Mouse (Mus musculus) C2C12 (cell line): ENCODE data around the gene Ccr4. TPM values are rescaled to one million over a fixed set of nuclear protein-coding genes. Genes with fewer than 3 reads are reported as not detected.

ENCODE experiments used
- H3K27me3 ChIP-seq: one replicate; pipeline ENCODE4 v1.6.1; 2011; ENCODE audit not compliant: control insufficient read depth, insufficient read depth, insufficient read length
- H3K36me3 ChIP-seq: one replicate; pipeline ENCODE4 v1.6.1; 2011; ENCODE audit not compliant: control insufficient read depth, insufficient read depth
- H3K4me3 ChIP-seq: one replicate; pipeline ENCODE4 v1.5.1; 2011; ENCODE audit warnings: mild to moderate bottlenecking, control low read depth; ENCODE audit not compliant: poor library complexity, insufficient read depth, severe bottlenecking
- H3K79me2 ChIP-seq: one replicate; pipeline ENCODE4 v1.6.1; 2011; ENCODE audit not compliant: control insufficient read depth, insufficient read depth
- H3K79me3 ChIP-seq: one replicate; pipeline ENCODE4 v1.6.1; 2011; ENCODE audit warnings: low read depth, control low read depth
- H3ac ChIP-seq: one replicate; pipeline ENCODE3; 2011; ENCODE audit warnings: low read depth; ENCODE audit not compliant: control insufficient read depth, insufficient read length
- CEBPB ChIP-seq: IDR thresholded peaks from one replicate; pipeline ENCODE4 v1.6.1; 2011; ENCODE audit warnings: low read depth, mild to moderate bottlenecking, control low read depth, moderate library complexity
- CTCF ChIP-seq: IDR thresholded peaks from one replicate; pipeline ENCODE4 v1.5.1; 2011; ENCODE audit not compliant: control insufficient read depth, insufficient read depth, insufficient read length
- FOSL1 ChIP-seq: IDR thresholded peaks from one replicate; pipeline ENCODE4 v1.8.0; 2011; ENCODE audit warnings: mild to moderate bottlenecking, low read length; ENCODE audit not compliant: poor library complexity, insufficient read depth, severe bottlenecking
- MAX ChIP-seq: IDR thresholded peaks from one replicate; pipeline ENCODE4 v1.6.1; 2011; ENCODE audit warnings: mild to moderate bottlenecking, control low read depth
- MYOD1 ChIP-seq: IDR thresholded peaks from one replicate; pipeline ENCODE4 v1.6.1; 2011; ENCODE audit warnings: low read depth; ENCODE audit not compliant: control insufficient read depth, insufficient read length
- MYOG ChIP-seq: IDR thresholded peaks from one replicate; pipeline ENCODE4 v1.6.1; 2011; ENCODE audit not compliant: control insufficient read depth, insufficient read length; ENCODE audit errors: extremely low read depth
- USF1 ChIP-seq: IDR thresholded peaks from one replicate; pipeline ENCODE4 v1.6.1; 2011; ENCODE audit warnings: low read depth, mild to moderate bottlenecking, control low read depth, moderate library complexity
- polyA plus RNA-seq: library from polyadenylated mRNA; unstranded; fragments of >200 nt; fragmentation: generic; extraction: Trizol; gene quantifications from one replicate; pipeline ENCODE4 v1.2.1, GENCODE M21; 2012; ENCODE audit warnings: missing spikeins

The Ccr4 gene
- polyA plus RNA-seq, 1 experiment = not detected

DNA sequence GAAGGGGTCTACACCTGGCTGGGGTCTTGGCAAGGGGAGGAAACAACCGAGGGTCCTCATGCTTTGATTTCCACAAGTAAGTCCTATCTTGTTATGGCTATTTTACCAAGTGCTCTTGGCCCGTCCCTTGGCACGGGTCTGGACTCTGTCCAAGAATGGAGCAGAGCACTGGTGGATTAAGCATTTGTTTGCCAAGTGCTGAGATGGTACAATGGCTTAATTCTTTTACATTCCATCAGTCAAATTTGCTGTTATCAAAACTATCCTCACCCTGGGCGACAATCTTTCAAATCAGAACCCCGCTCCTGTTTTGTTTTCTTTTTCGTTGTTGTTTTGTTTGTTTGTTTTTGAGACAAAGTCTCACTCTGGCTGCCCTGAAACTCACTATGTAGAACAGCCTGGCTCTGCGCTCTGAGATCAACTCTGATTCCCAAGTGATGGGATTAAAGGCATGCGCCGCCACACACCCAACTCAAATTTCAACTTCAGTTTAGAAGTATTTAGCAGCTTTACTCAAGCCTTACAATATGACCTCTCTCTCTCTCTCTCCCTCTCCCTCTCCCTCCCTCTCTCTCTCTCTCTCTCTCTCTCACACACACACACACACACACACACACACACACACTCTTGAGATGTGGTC is 40.2 kb upstream of the Ccr4 start:
- Histone ChIP-seq H3ac (no peak overlapping the region), H3K27me3 (no peaks in the 10 kb centered on the region), H3K4me3 (no peak overlapping the region), H3K36me3 (no peaks in the 10 kb centered on the region), H3K79me2 (no peaks in the 10 kb centered on the region), H3K79me3 (no peaks in the 10 kb centered on the region)
- TF ChIP-seq FOSL1 (no peak), MYOG (no peak), CTCF (no peak), USF1 (no peak), CEBPB (no peak), MAX (no peak), MYOD1 (no peak)

- no peaks in the 10 kb centered on the region for H3K36me3 ChIP-seq
- no peak overlapping the region for H3K4me3 ChIP-seq
- H3K79me3 ChIP-seq = no peaks in the 10 kb centered on the region
- no peak overlapping the region for H3ac ChIP-seq
- TF ChIP-seq MYOD1 = no peak
- no peak for TF ChIP-seq MAX
- no peak for TF ChIP-seq USF1
- no peak for TF ChIP-seq CTCF
- no peak for TF ChIP-seq MYOG
- no peak for TF ChIP-seq CEBPB
- TF ChIP-seq FOSL1 = no peak
- H3K27me3 ChIP-seq = no peaks in the 10 kb centered on the region
- H3K79me2 ChIP-seq = no peaks in the 10 kb centered on the region
These were observed 39.4 kb upstream of the Ccr4 start for GRCm38 (mm10) chr9:114543882-114544753.

- Histone ChIP-seq H3K4me3 (no peak overlapping the region), H3K36me3 (no peaks in the 10 kb centered on the region), H3K79me2 (no peaks in the 10 kb centered on the region), H3K79me3 (no peaks in the 10 kb centered on the region), H3K27me3 (no peaks in the 10 kb centered on the region), H3ac (no peak overlapping the region)
- TF ChIP-seq MAX (no peak), CEBPB (no peak), MYOG (no peak), USF1 (no peak), CTCF (no peak), FOSL1 (no peak), MYOD1 (no peak)
These were observed 36.6 kb upstream of the Ccr4 start for GRCm38 (mm10) chr9:114541279-114541741.

DNA sequence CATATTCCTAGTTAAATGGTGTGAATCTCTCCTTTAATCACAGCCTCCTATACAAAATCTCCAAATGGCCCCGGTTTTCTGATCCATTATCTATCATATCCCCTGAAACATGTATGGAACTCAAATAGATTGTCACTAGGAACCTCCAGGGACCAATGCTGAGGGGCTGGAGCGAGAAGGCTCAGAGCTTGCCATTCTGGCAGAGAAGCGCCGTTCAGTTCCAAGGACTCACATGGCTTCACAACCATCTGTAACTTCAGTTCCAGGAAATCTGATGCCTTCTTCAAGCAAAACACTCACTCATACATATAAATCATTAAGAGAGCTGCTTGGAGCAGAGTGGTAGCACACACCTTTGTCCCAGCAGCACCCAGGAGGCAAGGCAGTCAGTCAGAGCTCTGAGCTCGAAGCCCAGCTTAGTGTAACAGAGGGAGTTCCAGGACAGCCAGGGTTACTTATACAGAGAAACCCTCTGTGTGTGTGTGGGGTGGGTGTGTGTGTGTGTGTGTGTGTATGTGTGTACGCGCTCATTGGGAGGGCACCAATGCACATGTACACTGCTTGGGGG is 34.4 kb upstream of the Ccr4 start:
- no peak for TF ChIP-seq MAX
- no peaks in the 10 kb centered on the region for H3K36me3 ChIP-seq
- H3K79me3 ChIP-seq = no peaks in the 10 kb centered on the region
- H3ac ChIP-seq = no peak overlapping the region
- no peaks in the 10 kb centered on the region for H3K27me3 ChIP-seq
- H3K4me3 ChIP-seq = no peak overlapping the region
- no peaks in the 10 kb centered on the region for H3K79me2 ChIP-seq

DNA sequence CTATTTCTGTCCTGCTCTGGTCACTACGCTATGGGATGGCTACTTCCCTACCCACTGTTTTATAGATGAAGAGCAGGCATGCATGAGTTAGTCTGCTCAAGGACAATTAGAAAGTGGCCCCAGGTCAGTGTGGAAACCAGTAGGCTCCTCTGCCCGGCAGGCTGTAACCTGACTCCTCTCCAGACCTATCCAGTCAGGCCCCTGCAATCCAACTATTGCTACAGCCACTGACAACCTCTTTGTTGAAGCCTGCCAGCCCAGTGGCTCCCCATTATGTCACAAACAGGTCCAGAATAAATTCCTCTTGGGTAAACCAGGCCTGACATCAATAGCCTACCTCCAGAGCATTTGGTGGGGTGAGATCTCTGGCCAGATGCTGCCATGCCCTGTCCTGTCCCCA is 31.9 kb upstream of the Ccr4 start:
- H3K79me2 ChIP-seq = no peaks in the 10 kb centered on the region
- no peak overlapping the region for H3K4me3 ChIP-seq
- H3K27me3 ChIP-seq = no peaks in the 10 kb centered on the region
- TF ChIP-seq MYOD1 (no peak), MYOG (no peak), CTCF (no peak), MAX (no peak), CEBPB (no peak), USF1 (no peak), FOSL1 (no peak)
- H3K36me3 ChIP-seq = no peaks in the 10 kb centered on the region
- no peak overlapping the region for H3ac ChIP-seq
- no peaks in the 10 kb centered on the region for H3K79me3 ChIP-seq
